Mouse (Mus musculus): ENCODE results near the gene Asprv1. TPM values are rescaled to one million over a fixed set of nuclear protein-coding genes. Genes with fewer than 3 reads are reported as not detected.

The Asprv1 gene
- polyA plus RNA-seq, 1 experiment from 2014 or later: 0.77 TPM

DNA sequence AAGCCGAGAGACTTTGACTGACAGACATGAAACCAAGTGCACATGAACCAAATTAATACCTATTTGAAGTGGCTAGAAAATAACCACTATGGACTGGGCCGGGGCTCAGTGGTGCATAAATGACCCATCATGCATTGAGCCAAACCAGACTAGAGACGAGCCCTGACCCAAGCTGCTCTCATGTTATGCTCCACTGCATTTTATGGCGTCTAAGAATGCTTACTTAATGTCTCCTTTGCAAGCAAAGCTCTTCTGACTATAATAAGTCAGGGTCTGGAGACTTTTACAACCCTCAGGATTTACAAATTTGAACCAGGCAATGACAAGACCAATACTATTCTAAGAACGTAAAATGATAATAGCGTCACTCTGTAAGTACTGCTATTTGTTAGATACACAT lies 50.4 kb downstream of the Asprv1 start:
- Histone ChIP-seq H3K27ac (no peak overlapping the region), H3K4me2 (replicated peaks) (no peak overlapping the region), H3K4me1 (peaks cover 2% of the 10 kb centered on the region; the same call in 1 of the 2 replicates), H3K9me3 (no peaks in the 10 kb centered on the region), H3K36me3 (peaks cover 81% of the 10 kb centered on the region), H3K27me3 (replicated peaks) (no peaks in the 10 kb centered on the region), H3K9ac (no peak overlapping the region), H3K4me3 (no peak overlapping the region)
- WGBS: 43% methylated on average over 6 of the region's 6 CpGs
- no peak for ATAC-seq (ENCODE audit: low FRiP score, low read depth)

Other genes with a start within 250 kb of the Asprv1 start
- gene Pcyox1, start 231.0 kb upstream of the Asprv1 start, polyA plus RNA-seq (2016; fragmentation: Nextera tagmentation; extraction: Ambion mirVana): 121 and 123 TPM in 2 replicates
- gene Tia1, start 223.9 kb upstream of the Asprv1 start, polyA plus RNA-seq (2016; fragmentation: Nextera tagmentation; extraction: Ambion mirVana): 333 and 353 TPM in 2 replicates
- 0.37 TPM in 1 of 2 replicates, not detected in the other for gene Gm44790, start 201.5 kb upstream of the Asprv1 start, polyA plus RNA-seq (2016; fragmentation: Nextera tagmentation; extraction: Ambion mirVana)
- 25.1 and 27.8 TPM in 2 replicates for gene C87436, start 189.8 kb upstream of the Asprv1 start, polyA plus RNA-seq (2016; fragmentation: Nextera tagmentation; extraction: Ambion mirVana)
- gene Pcbp1, start 101.8 kb upstream of the Asprv1 start, polyA plus RNA-seq (2016; fragmentation: Nextera tagmentation; extraction: Ambion mirVana): 568 and 599 TPM in 2 replicates
- gene Mxd1, start 41.0 kb downstream of the Asprv1 start, polyA plus RNA-seq (2016; fragmentation: Nextera tagmentation; extraction: Ambion mirVana): 29.4 and 30.4 TPM in 2 replicates
- gene Snrnp27, start 56.4 kb downstream of the Asprv1 start, polyA plus RNA-seq (2016; fragmentation: Nextera tagmentation; extraction: Ambion mirVana): 120 TPM in 2 replicates
- gene Gmcl1, start 105.2 kb downstream of the Asprv1 start, polyA plus RNA-seq (2016; fragmentation: Nextera tagmentation; extraction: Ambion mirVana): 63.8 and 67.6 TPM in 2 replicates
- gene Anxa4, start 165.4 kb downstream of the Asprv1 start, polyA plus RNA-seq (2016; fragmentation: Nextera tagmentation; extraction: Ambion mirVana): 6.8 and 7.4 TPM in 2 replicates
- gene Aak1, start 221.4 kb downstream of the Asprv1 start, polyA plus RNA-seq (2016; fragmentation: Nextera tagmentation; extraction: Ambion mirVana): 30.3 and 34.6 TPM in 2 replicates

Measured in neural tube, embryonic 12.5 days (tissue).